Mouse (Mus musculus) urinary bladder, postnatal 10 days (tissue): Measurements from ENCODE around the gene Tmem108.

ENCODE experiments used
- DNase-seq: peaks from one replicate; pipeline ENCODE4 v3.0.0; 2022; ENCODE audit warnings: low spot score

Gene Tmem108

GRCm38 (mm10) chr9:103546695-103547645, 214.7 kb downstream of the Tmem108 start:
- no peak for DNase-seq

GRCm38 (mm10) chr9:103545729-103546128, 215.9 kb downstream of the Tmem108 start:
- DNase-seq = no peak

- no peak for DNase-seq
Measured at GRCm38 (mm10) chr9:103545271-103545670, 216.4 kb downstream of the Tmem108 start.

- DNase-seq = no peak
Measured at GRCm38 (mm10) chr9:103544599-103544998, 217.0 kb downstream of the Tmem108 start.

GRCm38 (mm10) chr9:103540518-103540917, 221.1 kb downstream of the Tmem108 start:
- no peak for DNase-seq

GRCm38 (mm10) chr9:103538047-103538816, 223.4 kb downstream of the Tmem108 start:
- DNase-seq = no peak

- no peak for DNase-seq
Measured at GRCm38 (mm10) chr9:103536059-103536634, 225.5 kb downstream of the Tmem108 start.

GRCm38 (mm10) chr9:103525041-103525537, 236.5 kb downstream of the Tmem108 start:
- no peak for DNase-seq

GRCm38 (mm10) chr9:103524600-103524999, 237.0 kb downstream of the Tmem108 start:
- no peak for DNase-seq

GRCm38 (mm10) chr9:103523742-103524403, 237.8 kb downstream of the Tmem108 start:
- no peak for DNase-seq

GRCm38 (mm10) chr9:103523008-103523407, 238.6 kb downstream of the Tmem108 start:
- no peak for DNase-seq

GRCm38 (mm10) chr9:103513884-103514283, 247.8 kb downstream of the Tmem108 start:
- no peak for DNase-seq

- DNase-seq = no peak
Measured at GRCm38 (mm10) chr9:103512257-103512656, 249.4 kb downstream of the Tmem108 start.

- no peak for DNase-seq
Measured at GRCm38 (mm10) chr9:103506968-103507584, 254.6 kb downstream of the Tmem108 start.

GRCm38 (mm10) chr9:103505067-103505466, 256.6 kb downstream of the Tmem108 start:
- DNase-seq = no peak

GRCm38 (mm10) chr9:103504646-103505045, 257.0 kb downstream of the Tmem108 start:
- DNase-seq = no peak

- DNase-seq = no peak
Measured at GRCm38 (mm10) chr9:103503586-103504298, 257.9 kb downstream of the Tmem108 start.

GRCm38 (mm10) chr9:103502655-103503054, 259.0 kb downstream of the Tmem108 start:
- DNase-seq = no peak

- no peak for DNase-seq
Measured at GRCm38 (mm10) chr9:103501861-103502364, 259.7 kb downstream of the Tmem108 start.

GRCm38 (mm10) chr9:103499366-103499765, 262.3 kb downstream of the Tmem108 start:
- no peak for DNase-seq
